Mouse (Mus musculus) thymus, adult 2 months (tissue): ENCODE measurements around the gene Lair1. TPM values are rescaled to one million over a fixed set of nuclear protein-coding genes. Genes with fewer than 3 reads are reported as not detected.

Experiments used
- DNase-seq: peaks from one replicate; pipeline ENCODE4 v3.0.0; 2021
- H3K27ac ChIP-seq: fragments of 200-500 bp; 2 replicates; pipeline ENCODE4 v1.5.1; 2012; ENCODE audit warnings: low read length, control low read depth; ENCODE audit not compliant: control insufficient read depth, insufficient read depth
- H3K27me3 ChIP-seq: fragments of 200-500 bp; 2 replicates; pipeline ENCODE4 v1.6.1; 2012; ENCODE audit warnings: mild to moderate bottlenecking, low read length, moderate library complexity, mixed read lengths; ENCODE audit not compliant: control insufficient read depth, insufficient read depth
- H3K36me3 ChIP-seq: fragments of 200-500 bp; 2 replicates; pipeline ENCODE4 v1.6.1; 2012; ENCODE audit warnings: mild to moderate bottlenecking, low read length, moderate library complexity; ENCODE audit not compliant: control insufficient read depth, insufficient read depth
- H3K4me1 ChIP-seq: fragments of 200-500 bp; replicated peaks from 2 replicates; pipeline ENCODE4 v1.6.1; 2012; ENCODE audit warnings: low read length; ENCODE audit not compliant: control insufficient read depth, insufficient read depth
- H3K4me3 ChIP-seq: fragments of 200-500 bp; 2 replicates; pipeline ENCODE4 v1.5.1; 2012; ENCODE audit warnings: mild to moderate bottlenecking, low read length, control low read depth, moderate library complexity; ENCODE audit not compliant: control insufficient read depth, insufficient read depth
- CTCF ChIP-seq: fragments of 200-500 bp; IDR thresholded peaks from 2 replicates; pipeline ENCODE4 v1.5.1; 2012; ENCODE audit warnings: mild to moderate bottlenecking, control low read depth, low read length, moderate library complexity, borderline replicate concordance; ENCODE audit not compliant: control insufficient read depth, poor library complexity, insufficient read depth; ENCODE audit errors: extremely low read depth
- POLR2A ChIP-seq: fragments of 200-500 bp; IDR thresholded peaks from 2 replicates; pipeline ENCODE4 v1.6.1; 2012; ENCODE audit warnings: mild to moderate bottlenecking, low read length, control low read depth, moderate library complexity; ENCODE audit not compliant: control insufficient read depth, poor library complexity, insufficient read depth; ENCODE audit errors: extremely low read depth
- WGBS: fragments of 180-500 bp; shearing (Covaris S2); methylation state at CpG from one replicate; pipeline ENCODE4 v1.1.7; 2018; 5-methylcytosine and 5-hydroxymethylcytosine counted together
- polyA plus RNA-seq: library from polyadenylated mRNA; depleted of rRNA; stranded (reverse); fragments of >200 nt; gene quantifications from 2 replicates; pipeline ENCODE4 v1.2.3, GENCODE M21; 2012

Lair1 gene
- polyA plus RNA-seq, 1 experiment = 12.9 TPM

DNA sequence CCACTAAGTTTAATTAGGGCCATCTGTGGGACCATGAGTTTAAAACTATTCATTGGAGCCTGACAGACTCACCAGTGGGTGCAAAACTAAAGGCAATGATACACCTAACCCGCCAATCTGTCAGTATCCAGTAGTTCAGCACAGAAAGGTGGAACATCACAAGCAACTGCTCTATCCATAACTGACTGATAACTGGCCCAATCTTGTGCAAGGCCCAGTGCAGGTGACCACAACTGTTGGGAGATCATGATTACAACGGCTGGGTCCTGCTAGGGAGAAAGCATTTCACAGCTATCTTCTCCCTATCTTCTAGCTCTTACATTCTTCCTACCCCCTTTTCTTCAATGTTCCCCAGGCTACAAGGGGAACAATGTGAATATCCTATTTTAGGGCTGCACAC is 25.7 kb upstream of the Lair1 start:
- no peaks in the 10 kb centered on the region for H3K36me3 ChIP-seq
- H3K27me3 ChIP-seq = no peaks in the 10 kb centered on the region
- H3K4me1 ChIP-seq = peaks cover 6% of the 10 kb centered on the region
- DNase-seq = no peak
- 94% methylated on average over 2 of the region's 2 CpGs for WGBS
- no peak overlapping the region for H3K4me3 ChIP-seq
- H3K27ac ChIP-seq = no peak overlapping the region
- no peak for TF ChIP-seq CTCF
- TF ChIP-seq POLR2A = no peak

GRCm38 (mm10) chr7:4087896-4088480 is 25.0 kb upstream of the Lair1 start:
- 96% methylated on average over 6 of the region's 6 CpGs for WGBS
- H3K4me1 ChIP-seq = peaks cover 6% of the 10 kb centered on the region
- no peak for TF ChIP-seq POLR2A
- no peak for TF ChIP-seq CTCF
- DNase-seq = no peak
- H3K27ac ChIP-seq = peak overlapping the region; percentile 77
- no peaks in the 10 kb centered on the region for H3K27me3 ChIP-seq
- no peak overlapping the region for H3K4me3 ChIP-seq
- no peaks in the 10 kb centered on the region for H3K36me3 ChIP-seq

- Histone ChIP-seq H3K27me3 (no peaks in the 10 kb centered on the region), H3K27ac (peak overlapping the region; percentile 77), H3K4me3 (no peak overlapping the region), H3K4me1 (peaks cover 6% of the 10 kb centered on the region), H3K36me3 (no peaks in the 10 kb centered on the region)
- WGBS = 35% methylated on average over 4 of the region's 4 CpGs
- TF ChIP-seq POLR2A = no peak
- TF ChIP-seq CTCF = no peak
- peak; percentile 24 for DNase-seq
Observed at GRCm38 (mm10) chr7:4087238-4087895, 24.4 kb upstream of the Lair1 start.

GRCm38 (mm10) chr7:4085562-4085961 is 22.6 kb upstream of the Lair1 start:
- H3K4me1 ChIP-seq = peaks cover 12% of the 10 kb centered on the region
- H3K36me3 ChIP-seq = no peaks in the 10 kb centered on the region
- no peaks in the 10 kb centered on the region for H3K27me3 ChIP-seq
- TF ChIP-seq CTCF (no peak), POLR2A (no peak)
- DNase-seq = no peak
- H3K27ac ChIP-seq = no peak overlapping the region
- H3K4me3 ChIP-seq = no peak overlapping the region

- Histone ChIP-seq H3K36me3 (no peaks in the 10 kb centered on the region), H3K27ac (no peak overlapping the region), H3K27me3 (no peaks in the 10 kb centered on the region), H3K4me3 (no peak overlapping the region), H3K4me1 (peaks cover 16% of the 10 kb centered on the region)
- no peak for TF ChIP-seq POLR2A
- TF ChIP-seq CTCF = no peak
- no peak for DNase-seq
- WGBS = 94% methylated on average over 6 of the region's 6 CpGs
Observed at GRCm38 (mm10) chr7:4084161-4084560, 21.2 kb upstream of the Lair1 start.

GRCm38 (mm10) chr7:4082804-4083203 is 19.8 kb upstream of the Lair1 start:
- peaks cover 16% of the 10 kb centered on the region for H3K4me1 ChIP-seq
- WGBS = 0% methylated on average over 2 of the region's 2 CpGs
- no peak overlapping the region for H3K4me3 ChIP-seq
- TF ChIP-seq POLR2A (no peak), CTCF (no peak)
- no peaks in the 10 kb centered on the region for H3K27me3 ChIP-seq
- peak overlapping the region; percentile 99 for H3K27ac ChIP-seq
- DNase-seq = peak; percentile 50
- H3K36me3 ChIP-seq = no peaks in the 10 kb centered on the region
